Mouse (Mus musculus): ENCODE data around the gene Vps37b. TPM values are rescaled to one million over a fixed set of nuclear protein-coding genes. Genes with fewer than 3 reads are reported as not detected.
A peak's percentile ranks its signal among the peaks of the same experiment; 100 is the strongest.

The Vps37b gene
- total RNA-seq, 2 experiments from 2014 or later: 41.1 to 58.1 TPM

DNA sequence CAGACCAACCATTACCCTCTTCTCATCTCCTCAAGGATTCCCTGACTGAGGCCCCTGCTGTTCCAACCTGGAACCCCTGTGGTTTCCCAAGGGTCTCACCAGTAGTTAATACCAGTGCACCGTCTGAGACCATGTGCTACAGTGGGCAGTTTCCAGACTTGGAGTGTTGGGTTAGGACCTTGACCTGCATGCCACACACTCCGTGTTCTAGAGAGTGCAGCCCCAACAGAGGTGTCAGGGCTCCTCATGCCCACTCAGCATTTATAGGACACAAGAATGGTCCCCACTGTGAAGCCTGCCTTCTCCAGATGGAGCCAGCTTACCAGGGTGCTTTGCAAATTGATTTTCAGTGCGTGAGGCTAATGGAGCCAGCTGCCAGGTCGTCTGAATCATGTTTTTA is 28.7 kb downstream of the Vps37b start:
- DNase-seq: no peak

DNA sequence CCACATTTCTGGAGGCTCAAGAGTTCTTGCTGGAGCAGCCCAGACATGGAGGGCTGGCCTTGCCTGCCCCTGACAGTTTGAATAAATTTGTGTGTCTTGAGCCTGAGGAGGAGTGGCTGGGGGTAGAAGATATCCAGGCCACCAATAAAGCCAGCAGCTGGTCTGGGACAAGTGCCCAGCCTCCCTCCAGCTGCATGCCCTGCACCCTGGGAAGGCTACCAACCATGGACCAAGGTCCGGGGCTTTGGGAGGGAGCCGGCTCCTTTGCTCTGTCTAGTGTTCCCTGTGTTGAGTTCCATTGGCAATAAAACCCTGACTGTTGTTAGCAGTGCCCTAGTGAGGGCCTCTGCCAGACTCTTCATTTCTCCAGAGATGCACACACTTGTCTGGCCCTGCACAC is 29.2 kb downstream of the Vps37b start:
- DNase-seq: peak; percentile 74

DNA sequence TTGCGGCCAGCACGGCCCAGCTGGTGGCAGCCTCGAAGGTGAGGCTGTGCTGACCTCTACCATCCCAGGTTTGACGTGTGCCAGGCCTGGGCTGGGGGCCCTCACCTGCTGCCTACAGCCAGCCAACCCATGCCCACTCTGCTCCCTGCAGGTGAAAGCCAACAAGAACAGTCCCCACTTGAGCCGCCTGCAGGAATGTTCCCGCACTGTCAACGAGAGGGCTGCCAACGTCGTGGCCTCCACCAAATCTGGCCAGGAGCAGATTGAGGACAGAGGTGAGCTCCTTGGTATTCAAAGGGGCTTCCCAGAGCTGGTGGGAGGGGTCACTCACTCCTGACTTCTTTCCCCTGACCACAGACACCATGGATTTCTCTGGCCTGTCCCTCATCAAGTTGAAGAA is 30.8 kb downstream of the Vps37b start:
- DNase-seq: no peak

DNA sequence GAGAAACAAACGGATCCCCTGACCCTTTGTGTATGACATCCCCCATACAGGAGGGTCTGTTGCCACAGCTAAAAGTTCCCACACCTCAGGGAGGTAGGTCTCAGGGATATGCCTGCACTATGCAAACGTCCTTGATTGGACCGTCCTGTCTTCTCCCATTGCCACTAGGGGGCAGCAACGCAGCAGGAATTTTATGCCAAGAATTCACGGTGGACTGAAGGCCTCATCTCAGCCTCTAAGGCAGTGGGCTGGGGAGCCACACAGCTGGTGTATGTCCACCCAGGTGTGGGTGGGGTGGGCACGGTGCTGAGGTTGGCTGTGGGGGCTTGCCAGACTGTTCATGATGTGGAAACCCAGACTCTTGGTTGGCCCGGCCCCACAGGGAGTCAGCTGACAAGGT is 31.2 kb downstream of the Vps37b start:
- DNase-seq: peak; percentile 94

GRCm38 (mm10) chr5:123998370-123998769 is 33.7 kb downstream of the Vps37b start:
- no peak for DNase-seq

DNA sequence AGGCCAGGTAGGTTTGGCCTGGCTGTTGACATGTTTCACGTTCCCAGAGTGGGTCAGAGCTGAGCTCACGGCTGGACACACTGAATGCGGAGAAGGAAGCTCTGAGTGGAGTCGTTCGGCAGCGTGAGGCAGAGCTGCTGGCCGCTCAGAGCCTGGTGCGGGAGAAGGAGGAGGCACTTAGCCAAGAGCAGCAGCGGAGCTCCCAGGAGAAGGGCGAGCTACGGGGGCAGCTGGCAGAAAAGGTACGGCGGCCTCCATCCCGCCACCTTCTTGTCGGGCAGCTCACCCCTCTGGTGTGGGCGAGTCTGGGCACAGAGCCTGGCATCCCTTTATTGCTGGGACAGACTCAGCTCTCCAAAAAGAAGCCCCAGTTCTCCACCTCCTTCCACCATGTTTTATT is 34.3 kb downstream of the Vps37b start:
- DNase-seq: no peak

DNA sequence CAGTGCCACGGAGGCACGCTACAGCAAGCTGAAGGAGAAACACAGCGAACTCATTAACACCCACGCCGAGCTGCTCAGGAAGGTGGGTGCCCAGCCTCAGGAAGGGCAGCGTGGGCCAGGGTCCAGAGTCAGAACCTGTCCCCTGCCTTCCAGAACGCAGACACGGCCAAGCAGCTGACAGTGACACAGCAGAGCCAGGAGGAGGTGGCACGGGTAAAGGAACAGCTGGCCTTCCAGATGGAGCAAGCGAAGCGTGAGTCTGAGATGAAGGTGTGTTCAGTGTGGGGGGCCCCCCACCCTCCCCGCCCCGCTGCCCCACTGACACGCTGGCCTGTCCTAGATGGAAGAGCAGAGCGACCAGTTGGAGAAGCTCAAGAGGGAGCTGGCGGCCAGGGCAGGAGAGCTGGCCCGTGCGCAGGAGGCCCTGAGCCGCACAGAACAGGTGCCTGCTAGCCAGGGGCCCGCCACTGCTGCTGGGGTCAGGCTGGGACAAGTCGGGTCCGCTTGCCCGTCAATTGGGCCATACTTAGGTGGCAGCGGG is 34.8 kb downstream of the Vps37b start:
- no peak for DNase-seq

DNA sequence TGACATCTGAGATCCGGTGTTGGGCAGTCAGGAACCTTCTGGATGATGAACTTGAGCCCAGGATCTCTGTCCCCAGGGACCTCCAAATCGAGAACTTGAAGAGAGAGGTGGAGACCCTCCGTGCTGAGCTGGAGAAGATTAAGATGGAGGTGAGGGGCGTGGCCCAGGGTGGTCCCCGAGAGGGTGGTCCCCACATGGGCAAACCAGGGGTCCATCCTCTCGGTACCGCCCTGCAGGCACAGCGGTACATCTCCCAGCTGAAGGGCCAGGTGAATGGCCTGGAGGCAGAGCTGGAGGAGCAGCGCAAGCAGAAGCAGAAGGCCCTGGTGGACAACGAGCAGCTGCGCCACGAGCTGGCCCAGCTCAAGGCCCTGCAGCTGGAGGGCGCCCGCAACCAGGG is 35.4 kb downstream of the Vps37b start:
- no peak for DNase-seq

- no peak for DNase-seq
Observed at GRCm38 (mm10) chr5:123996194-123996593, 35.9 kb downstream of the Vps37b start.

- no peak for DNase-seq
Observed at GRCm38 (mm10) chr5:123995388-123995787, 36.7 kb downstream of the Vps37b start.

DNA sequence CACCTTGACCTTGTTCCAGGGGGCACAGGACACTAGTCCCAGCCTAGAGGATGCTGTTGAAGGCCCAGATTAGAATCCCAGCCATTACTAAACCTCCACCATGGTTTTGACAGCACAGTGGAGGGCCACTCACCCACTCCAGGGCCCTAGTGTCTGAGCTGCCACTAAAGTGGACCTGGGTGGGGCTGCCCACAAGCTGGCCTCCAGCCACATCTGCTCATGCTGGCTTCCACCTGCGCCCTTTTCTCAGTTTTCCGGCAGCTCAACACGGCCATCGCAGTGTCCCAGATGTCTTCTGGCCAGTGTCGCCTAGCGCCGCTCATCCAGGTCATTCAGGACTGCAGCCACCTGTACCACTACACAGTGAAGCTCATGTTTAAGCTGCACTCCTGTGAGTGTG is 37.6 kb downstream of the Vps37b start:
- no peak for DNase-seq

GRCm38 (mm10) chr5:123993263-123994036 is 38.6 kb downstream of the Vps37b start:
- peak; percentile 56 for DNase-seq

DNA sequence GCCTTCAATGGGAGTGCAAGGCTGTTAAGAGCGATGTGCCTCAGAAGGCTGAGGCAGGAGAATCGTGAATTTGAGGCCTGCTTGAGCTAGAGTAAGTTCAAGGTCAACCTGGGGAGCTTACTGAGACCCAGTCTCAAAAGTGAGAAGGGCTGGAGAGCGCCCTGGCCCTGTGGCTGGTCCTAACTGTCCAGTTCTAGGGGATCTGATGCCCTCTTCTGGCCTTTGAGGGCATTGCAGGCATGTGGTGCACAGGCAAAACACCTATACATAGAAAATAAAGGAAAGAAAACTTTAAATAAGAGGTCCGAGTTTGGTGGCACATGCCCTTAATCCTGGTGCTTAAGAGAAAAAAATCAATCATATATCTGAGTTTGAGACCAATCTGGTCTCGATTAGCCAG is 39.3 kb downstream of the Vps37b start:
- DNase-seq: peak; percentile 93

DNA sequence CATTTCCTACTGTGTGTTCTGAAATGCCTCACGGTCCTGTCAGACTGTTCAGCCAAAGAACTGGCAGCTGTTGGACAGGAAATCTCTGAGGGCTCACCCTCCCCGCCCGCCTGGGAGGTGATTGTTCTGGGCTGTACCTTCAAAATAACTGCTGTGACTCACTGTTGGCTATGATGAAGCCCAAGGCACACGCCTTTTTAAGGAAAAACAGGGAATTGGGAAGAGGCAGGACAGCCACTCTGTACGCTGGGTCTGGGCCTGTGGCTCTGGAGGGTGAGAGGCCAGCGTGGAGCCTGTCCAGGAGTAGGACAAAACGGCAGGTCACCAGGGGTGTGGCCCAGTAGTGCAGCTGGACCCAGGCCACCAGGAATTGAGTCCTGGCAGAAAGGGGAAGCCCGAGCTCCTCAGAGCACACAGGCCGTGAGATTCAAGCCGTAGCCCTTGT is 39.9 kb downstream of the Vps37b start:
- DNase-seq: no peak

DNA sequence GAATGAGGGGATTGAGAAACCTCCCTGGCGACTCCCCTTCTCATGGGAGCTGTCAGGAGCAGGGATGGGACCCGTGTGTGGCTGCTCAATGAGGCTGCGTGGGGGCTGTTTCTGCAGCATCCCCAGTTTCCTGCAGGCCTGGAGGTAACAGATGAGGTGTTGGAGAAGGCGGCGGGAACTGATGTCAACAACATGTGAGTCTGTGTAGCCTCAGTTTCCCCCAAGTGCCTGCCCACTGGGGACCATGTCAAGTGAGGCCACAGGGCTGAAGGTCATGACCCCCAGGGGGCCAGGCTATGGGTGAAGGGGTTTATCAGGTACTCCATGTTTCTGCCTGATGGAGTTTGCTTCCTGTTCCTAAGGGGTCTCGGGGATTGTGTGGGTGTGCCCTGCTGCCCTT is 40.7 kb downstream of the Vps37b start:
- no peak for DNase-seq

- no peak for DNase-seq
Observed at GRCm38 (mm10) chr5:123989941-123990885, 41.9 kb downstream of the Vps37b start.

GRCm38 (mm10) chr5:123987511-123987910 is 44.6 kb downstream of the Vps37b start:
- DNase-seq: no peak

- DNase-seq: no peak
Observed at GRCm38 (mm10) chr5:123986925-123987324, 45.1 kb downstream of the Vps37b start.

DNA sequence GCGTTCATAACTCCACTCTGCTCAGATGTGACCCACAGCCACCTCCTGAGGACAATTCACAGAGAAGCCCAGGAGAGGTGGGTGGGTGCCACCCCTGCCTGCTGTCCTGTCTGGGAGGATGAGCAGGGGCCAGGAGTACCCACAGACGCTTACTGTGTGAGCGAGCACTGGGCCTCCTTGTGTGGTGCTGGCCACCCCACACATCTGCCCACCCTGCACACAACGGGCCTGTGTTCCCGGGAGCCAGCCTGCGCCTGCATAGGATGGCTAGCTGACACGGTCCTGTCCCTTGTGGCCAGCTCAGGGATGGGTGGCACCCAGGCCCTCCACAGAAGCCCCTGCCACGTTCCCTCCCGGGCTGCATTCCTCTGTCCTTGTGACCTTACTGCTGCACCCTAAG is 46.6 kb downstream of the Vps37b start:
- no peak for DNase-seq

GRCm38 (mm10) chr5:123982838-123983237 is 49.2 kb downstream of the Vps37b start:
- no peak for DNase-seq

DNA sequence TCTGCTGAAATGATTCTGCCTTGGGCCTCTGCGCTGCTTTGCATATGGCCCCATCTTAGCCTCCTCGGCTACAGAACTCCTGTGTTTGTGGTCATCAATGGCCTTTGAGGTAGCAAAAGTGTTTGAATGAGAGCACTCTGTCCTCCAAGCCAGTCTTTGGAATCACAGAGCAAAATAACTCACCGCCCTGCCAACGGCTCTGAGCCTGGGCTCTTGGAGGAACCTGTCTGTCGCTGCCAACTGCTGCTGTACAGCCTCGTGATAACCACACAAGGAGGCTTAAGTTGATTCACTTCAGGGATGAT is 50.9 kb downstream of the Vps37b start:
- no peak for DNase-seq

GRCm38 (mm10) chr5:123980521-123981249 is 51.4 kb downstream of the Vps37b start:
- no peak for DNase-seq

- no peak for DNase-seq
Observed at GRCm38 (mm10) chr5:123979980-123980369, 52.1 kb downstream of the Vps37b start.

Data from adrenal gland, postnatal 10 days (tissue).